Mouse (Mus musculus) hindbrain, embryonic 16.5 days (tissue): ENCODE results near the gene Gltp. TPM values are rescaled to one million over a fixed set of nuclear protein-coding genes. Genes with fewer than 3 reads are reported as not detected.

Experiments
- ATAC-seq: fragments of 200-750 bp; cut with Nextera tagmentation; 2 replicates; pipeline ENCODE4 v1.8.0; 2017; ENCODE audit warnings: moderate TSS enrichment, moderate library complexity
- H3K27ac ChIP-seq: fragments of 300-500 bp; sonication (generic); 2 replicates; pipeline ENCODE4 v1.5.1; 2014; ENCODE audit warnings: low read depth, mild to moderate bottlenecking, control low read depth, low read length, moderate library complexity
- H3K27me3 ChIP-seq: fragments of 300-500 bp; sonication (generic); replicated peaks from 2 replicates; pipeline ENCODE4 v1.6.1; 2014; ENCODE audit warnings: low read length; ENCODE audit not compliant: control insufficient read depth, insufficient read depth
- H3K36me3 ChIP-seq: fragments of 300-500 bp; sonication (generic); 2 replicates; pipeline ENCODE4 v1.6.1; 2014; ENCODE audit warnings: mild to moderate bottlenecking, low read length, moderate library complexity, mixed read lengths; ENCODE audit not compliant: control insufficient read depth, insufficient read depth
- H3K4me1 ChIP-seq: fragments of 300-500 bp; sonication (generic); 2 replicates; pipeline ENCODE4 v1.6.1; 2014; ENCODE audit warnings: low read depth, low read length; ENCODE audit not compliant: control insufficient read depth, insufficient read depth
- H3K4me2 ChIP-seq: fragments of 300-500 bp; sonication (generic); 2 replicates; pipeline ENCODE4 v1.6.1; 2014; ENCODE audit warnings: mild to moderate bottlenecking, low read length, control low read depth, moderate library complexity
- H3K4me3 ChIP-seq: fragments of 300-500 bp; sonication (generic); 2 replicates; pipeline ENCODE4 v1.5.1; 2014; ENCODE audit warnings: mild to moderate bottlenecking, low read length, control low read depth, moderate library complexity
- H3K9ac ChIP-seq: fragments of 300-500 bp; sonication (generic); 2 replicates; pipeline ENCODE4 v1.6.1; 2014; ENCODE audit warnings: low read depth, mild to moderate bottlenecking, control low read depth, low read length, moderate library complexity
- H3K9me3 ChIP-seq: fragments of 300-500 bp; sonication (generic); 2 replicates; pipeline ENCODE4 v1.6.1; 2014; ENCODE audit warnings: mild to moderate bottlenecking, low read length, moderate library complexity; ENCODE audit not compliant: control insufficient read depth
- WGBS: fragments of 180-500 bp; shearing (Covaris S2); extraction: QIAGEN DNeasy Blood & Tissue Kit; methylation state at CpG from one replicate; pipeline ENCODE4 v1.1.7; 2014; 5-methylcytosine and 5-hydroxymethylcytosine counted together
- microRNA-seq: library from miRNA; unstranded; fragments of <30 nt; microRNA quantifications from one replicate; pipeline ENCODE4, GENCODE M21; 2017
- polyA plus RNA-seq: library from polyadenylated mRNA; unstranded; fragments of >200 nt; fragmentation: Nextera tagmentation; extraction: Ambion mirVana; gene quantifications from 2 replicates; pipeline ENCODE4 v1.2.1, GENCODE M21; 2015

Gene Gltp
- polyA plus RNA-seq, 1 experiment from 2014 or later: 53.4 TPM

DNA sequence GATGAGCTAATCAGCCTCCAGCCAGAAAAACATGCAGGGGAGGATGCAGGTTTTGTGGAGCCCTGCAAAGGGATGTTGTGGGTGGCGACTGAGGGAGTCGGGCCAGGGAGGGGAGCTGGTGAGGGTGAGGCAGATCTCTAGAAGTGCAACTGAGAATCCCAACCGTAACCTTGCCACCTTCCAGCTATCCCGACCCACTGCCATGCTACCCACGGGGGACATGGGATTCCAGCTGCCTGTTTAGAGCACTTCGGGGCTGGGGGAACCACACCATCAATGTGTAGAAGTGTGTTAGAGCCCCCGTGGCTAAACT lies 51.2 kb downstream of the Gltp start:
- peak; percentile 48 for ATAC-seq
- H3K27ac ChIP-seq: no peak overlapping the region
- H3K27me3 ChIP-seq: no peaks in the 10 kb centered on the region; the same call in 1 of the 2 replicates
- 30% methylated on average over 7 of the region's 7 CpGs for WGBS
- no peaks in the 10 kb centered on the region for H3K36me3 ChIP-seq
- H3K4me3 ChIP-seq: no peak overlapping the region
- H3K9me3 ChIP-seq: no peaks in the 10 kb centered on the region
- H3K9ac ChIP-seq: no peak overlapping the region
- no peaks in the 10 kb centered on the region for H3K4me1 ChIP-seq
- H3K4me2 ChIP-seq: peak overlapping the region; percentile 55

DNA sequence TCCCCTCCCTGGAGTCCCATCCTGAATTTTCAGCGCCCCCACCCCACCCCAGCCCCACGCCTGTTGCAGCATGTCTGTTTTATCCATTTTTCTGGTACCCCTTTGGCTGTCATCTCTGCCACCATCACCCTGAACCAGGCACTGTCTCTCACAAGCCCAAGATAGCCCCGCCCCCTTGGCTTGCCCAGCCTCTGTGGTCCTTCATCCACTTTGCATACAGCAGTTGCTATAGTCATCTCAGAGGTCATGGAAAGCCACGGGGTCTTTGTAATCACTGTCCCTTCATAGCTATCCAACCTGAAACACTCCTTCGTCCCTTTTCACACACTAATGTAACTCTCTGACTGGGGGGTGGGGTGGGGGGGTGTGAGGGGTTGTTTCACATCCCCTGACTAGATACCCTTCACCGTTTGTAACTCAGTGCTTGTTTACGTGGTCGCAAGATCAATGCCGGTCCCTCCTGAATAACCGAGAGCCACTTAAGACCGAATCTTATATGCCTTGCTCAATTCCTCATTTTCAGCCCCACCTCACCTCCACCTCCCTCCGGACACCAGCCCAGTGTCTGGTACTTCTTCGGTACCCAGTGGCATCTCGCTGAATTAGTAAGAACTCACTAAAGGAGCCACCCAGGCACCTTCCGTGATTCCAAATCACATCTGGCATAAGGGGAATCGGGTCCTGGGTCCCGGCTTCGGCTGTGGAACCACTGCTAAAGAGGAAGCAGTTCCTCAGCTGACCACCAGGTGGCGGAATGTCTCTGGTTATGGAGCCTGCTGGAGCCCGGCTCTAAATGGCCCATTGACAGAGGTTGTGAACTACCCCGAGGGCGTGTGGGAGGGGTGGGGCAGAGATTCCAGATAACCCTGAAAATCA lies 51.8 kb downstream of the Gltp start:
- WGBS: 11% methylated on average over 22 of the region's 22 CpGs

DNA sequence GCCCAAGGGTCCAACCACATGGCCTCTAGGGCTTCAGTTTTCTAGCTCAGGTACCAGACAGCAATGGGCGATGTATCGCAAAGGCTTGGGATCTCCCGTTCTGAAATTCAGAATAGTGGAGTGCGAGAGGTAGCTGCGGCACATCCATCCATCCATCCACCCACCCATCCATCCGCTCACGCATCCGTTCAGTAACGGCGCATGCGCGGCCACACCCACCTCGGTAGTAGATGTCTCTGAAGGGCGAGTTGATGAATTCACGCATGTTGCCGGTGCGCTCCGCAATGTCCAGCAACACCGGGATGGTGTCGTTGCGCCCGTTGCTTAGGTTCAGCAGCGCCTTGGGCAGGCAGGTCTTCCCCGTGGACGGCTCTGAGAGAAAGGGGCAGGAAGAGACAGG lies 54.7 kb downstream of the Gltp start:
- Histone ChIP-seq H3K4me1 (no peaks in the 10 kb centered on the region), H3K9ac (no peak overlapping the region), H3K9me3 (no peaks in the 10 kb centered on the region), H3K36me3 (no peaks in the 10 kb centered on the region), H3K4me2 (no peak overlapping the region), H3K27ac (no peak overlapping the region), H3K4me3 (no peak overlapping the region), H3K27me3 (no peaks in the 10 kb centered on the region; the same call in 1 of the 2 replicates)
- ATAC-seq: no peak
- WGBS: 80% methylated on average over 25 of the region's 25 CpGs

More for the DNA sequence above, 51.8 kb downstream of the Gltp start:
- Histone ChIP-seq H3K4me2 (peak overlapping the region; percentile 55), H3K36me3 (no peaks in the 10 kb centered on the region), H3K9ac (peak overlapping the region; percentile 47; the same call in 1 of the 2 replicates), H3K9me3 (no peaks in the 10 kb centered on the region), H3K27me3 (no peaks in the 10 kb centered on the region; the same call in 1 of the 2 replicates), H3K4me1 (no peaks in the 10 kb centered on the region), H3K4me3 (no peak overlapping the region), H3K27ac (no peak overlapping the region)
- peak; percentile 88 for ATAC-seq

DNA sequence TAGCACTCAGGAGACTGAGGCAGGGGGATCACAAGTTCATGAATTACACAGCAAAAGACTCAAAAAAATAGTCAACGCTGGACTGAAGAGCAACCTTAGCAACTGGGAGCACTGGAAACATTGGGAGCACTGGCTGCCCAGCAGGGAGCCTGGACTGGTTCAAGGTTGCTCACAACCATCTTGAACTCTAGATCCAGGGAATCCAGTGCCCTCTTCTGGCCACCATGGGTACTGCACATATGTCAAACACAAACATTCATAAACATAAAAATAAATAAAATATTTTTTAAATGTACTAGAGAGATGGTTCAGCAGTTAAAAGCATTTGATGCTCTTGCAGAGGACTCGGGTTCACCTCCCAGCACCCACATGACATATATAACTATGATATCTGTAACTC lies 59.4 kb downstream of the Gltp start:
- no peaks in the 10 kb centered on the region for H3K36me3 ChIP-seq
- H3K27me3 ChIP-seq: no peaks in the 10 kb centered on the region; the same call in 1 of the 2 replicates
- H3K27ac ChIP-seq: no peak overlapping the region
- no peak overlapping the region for H3K9ac ChIP-seq
- no peak overlapping the region for H3K4me2 ChIP-seq
- H3K4me1 ChIP-seq: no peaks in the 10 kb centered on the region
- H3K4me3 ChIP-seq: no peak overlapping the region
- H3K9me3 ChIP-seq: no peaks in the 10 kb centered on the region
- ATAC-seq: no peak
- 49% methylated on average over 2 of the region's 2 CpGs for WGBS

DNA sequence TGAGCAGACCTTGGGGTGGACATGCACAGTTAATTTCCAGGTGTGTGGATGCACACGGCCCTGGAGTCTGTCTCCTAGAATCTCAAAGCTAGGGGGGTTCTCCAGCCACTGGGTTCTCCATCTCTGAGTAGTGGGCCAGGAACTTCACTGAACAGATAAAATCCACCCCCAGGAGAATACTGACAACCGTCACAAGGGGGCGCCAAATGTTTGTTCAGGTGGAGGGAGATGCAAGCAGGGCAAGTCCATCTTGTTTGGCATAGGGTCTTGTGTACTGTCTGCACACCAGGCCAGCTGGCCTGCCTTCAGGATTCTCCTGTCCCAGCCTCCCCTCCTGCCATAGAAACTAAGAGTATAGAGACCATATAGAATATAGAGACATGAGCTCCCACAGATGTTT lies 65.2 kb downstream of the Gltp start:
- H3K4me1 ChIP-seq: no peaks in the 10 kb centered on the region
- no peak overlapping the region for H3K9ac ChIP-seq
- H3K27ac ChIP-seq: no peak overlapping the region
- H3K36me3 ChIP-seq: no peaks in the 10 kb centered on the region
- no peaks in the 10 kb centered on the region; the same call in 1 of the 2 replicates for H3K27me3 ChIP-seq
- no peak overlapping the region for H3K4me3 ChIP-seq
- no peak overlapping the region for H3K4me2 ChIP-seq
- no peak for ATAC-seq
- no peaks in the 10 kb centered on the region for H3K9me3 ChIP-seq
- 27% methylated on average over 3 of the region's 3 CpGs for WGBS

DNA sequence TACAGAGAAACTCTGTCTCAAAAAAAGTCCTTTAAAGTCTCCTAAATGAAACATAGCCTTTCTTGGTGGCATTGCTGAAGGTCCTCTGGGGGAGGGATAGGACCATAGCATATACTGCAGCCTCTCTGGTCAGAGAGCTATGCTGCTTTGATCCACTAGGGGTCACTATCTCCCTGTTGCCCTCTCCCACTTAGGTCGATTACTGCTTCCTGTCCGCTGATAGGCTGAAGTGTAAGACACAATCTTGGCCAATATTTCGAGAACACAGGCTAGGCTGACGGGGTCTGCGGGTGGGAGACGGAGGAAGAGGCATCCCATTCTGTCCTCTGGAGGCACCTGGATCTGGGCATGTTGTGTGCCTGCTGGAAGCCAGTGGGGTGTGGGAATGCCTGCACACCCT lies 70.5 kb downstream of the Gltp start:
- no peak overlapping the region for H3K4me3 ChIP-seq
- no peaks in the 10 kb centered on the region for H3K27me3 ChIP-seq
- ATAC-seq: no peak
- no peaks in the 10 kb centered on the region for H3K9me3 ChIP-seq
- H3K4me2 ChIP-seq: no peak overlapping the region
- WGBS: 53% methylated on average over 6 of the region's 6 CpGs
- H3K36me3 ChIP-seq: no peaks in the 10 kb centered on the region
- H3K4me1 ChIP-seq: no peaks in the 10 kb centered on the region
- H3K9ac ChIP-seq: no peak overlapping the region
- H3K27ac ChIP-seq: no peak overlapping the region

Small RNA genes lying within 50 kb of the gene (microRNA-seq; reads per million reads assigned to microRNA genes)
- gene Mir7028: not detected

Other genes with a start within 250 kb of the Gltp start
- gene Mmab, start 246.9 kb downstream of the Gltp start, polyA plus RNA-seq: 38.2 and 40.8 TPM in 2 replicates
- gene Mvk, start 246.7 kb downstream of the Gltp start, polyA plus RNA-seq: 75.8 and 86.9 TPM in 2 replicates
- gene Fam222a, start 123.0 kb downstream of the Gltp start, polyA plus RNA-seq: 4.7 and 4.9 TPM in 2 replicates
- 2.3 and 3.0 TPM in 2 replicates for gene Trpv4, start 32.6 kb downstream of the Gltp start, polyA plus RNA-seq
- 15.6 and 16.9 TPM in 2 replicates for gene Tchp, start 16.8 kb upstream of the Gltp start, polyA plus RNA-seq
- 11.9 and 27.7 TPM in 2 replicates for gene Ankrd13a, start 83.7 kb upstream of the Gltp start, polyA plus RNA-seq
- gene Git2, start 84.5 kb upstream of the Gltp start, polyA plus RNA-seq: 40.6 and 50.2 TPM in 2 replicates
- 285 and 306 TPM in 2 replicates for gene 1500011B03Rik, start 132.5 kb upstream of the Gltp start, polyA plus RNA-seq
- gene 4930519G04Rik, start 162.7 kb upstream of the Gltp start, polyA plus RNA-seq: not detected in 2 replicates
- 3.2 and 3.6 TPM in 2 replicates for gene Gm9936, start 167.7 kb upstream of the Gltp start, polyA plus RNA-seq
- gene Oasl2, start 206.0 kb upstream of the Gltp start, polyA plus RNA-seq: 4.9 and 5.3 TPM in 2 replicates
- gene Oasl1, start 232.3 kb upstream of the Gltp start, polyA plus RNA-seq: 0.26 and 0.31 TPM in 2 replicates